Mouse (Mus musculus): Measurements from ENCODE around the gene Nmi. TPM values are rescaled to one million over a fixed set of nuclear protein-coding genes. Genes with fewer than 3 reads are reported as not detected.
A peak's percentile ranks its signal among the peaks of the same experiment; 100 is the strongest.

Nmi gene
- polyA plus RNA-seq, 1 experiment = 14.3 TPM

DNA sequence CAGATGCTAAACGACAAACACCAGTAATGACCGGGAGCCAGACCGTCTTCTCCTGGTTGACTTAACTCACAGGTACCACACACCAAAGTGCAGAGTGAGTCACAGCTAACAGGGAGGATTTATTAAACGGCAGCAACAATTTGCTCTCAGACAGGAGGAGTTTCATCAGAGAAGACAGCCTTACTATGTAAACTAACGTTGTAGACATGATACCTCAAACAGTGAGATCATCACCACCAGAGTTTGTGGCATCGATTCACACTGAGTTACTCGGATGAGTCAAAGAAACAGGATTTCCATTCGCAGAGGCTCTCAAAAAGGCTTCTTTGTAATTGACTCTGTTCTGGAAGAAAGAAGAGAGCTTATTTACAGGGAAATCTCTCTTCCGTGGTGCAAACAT lies 12.9 kb upstream of the Nmi start:
- TF ChIP-seq CTCF (IDR thresholded peaks at IDR 0.05; ENCODE audit: borderline replicate concordance, insufficient read depth, low read length) = no peak
- TF ChIP-seq POLR2A (IDR thresholded peaks at IDR 0.05; ENCODE audit: low read depth, low read length) = no peak

DNA sequence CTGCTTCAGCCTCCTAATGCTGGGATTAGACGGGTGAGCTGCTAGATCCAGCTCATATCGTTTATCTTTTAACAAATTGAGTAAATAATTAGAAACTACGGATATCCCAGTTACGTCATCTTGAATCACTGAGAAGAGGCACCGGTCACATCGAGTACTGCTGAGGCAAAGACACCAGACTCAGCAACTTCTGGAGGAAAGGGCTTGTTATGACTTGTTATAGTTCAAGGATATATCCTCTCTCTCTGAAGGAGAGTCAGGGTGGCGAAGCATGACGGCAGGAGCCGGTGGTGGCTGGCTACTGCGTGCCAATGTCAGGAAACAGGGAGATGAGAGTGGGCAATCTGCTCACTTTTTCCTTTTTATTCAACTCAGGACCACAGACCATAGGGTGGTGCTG lies 11.9 kb upstream of the Nmi start:
- TF ChIP-seq POLR2A (IDR thresholded peaks at IDR 0.05; ENCODE audit: low read depth, low read length) (no peak), CTCF (IDR thresholded peaks at IDR 0.05; ENCODE audit: borderline replicate concordance, insufficient read depth, low read length) (no peak)
- peaks cover 14% of the 10 kb centered on the region for H3K4me1 ChIP-seq (ENCODE audit: control insufficient read depth, insufficient read depth, low read length)
- H3K27ac ChIP-seq (ENCODE audit: insufficient read depth, low read length) = no peak overlapping the region
- H3K4me3 ChIP-seq (ENCODE audit: insufficient read depth, low read length) = no peak overlapping the region

More for the DNA sequence above, 12.9 kb upstream of the Nmi start:
- Histone ChIP-seq H3K4me1 (ENCODE audit: control insufficient read depth, insufficient read depth, low read length) (peaks cover 14% of the 10 kb centered on the region), H3K27ac (ENCODE audit: insufficient read depth, low read length) (peak overlapping the region; percentile 25; the same call in 1 of the 2 replicates), H3K4me3 (ENCODE audit: insufficient read depth, low read length) (no peak overlapping the region)

DNA sequence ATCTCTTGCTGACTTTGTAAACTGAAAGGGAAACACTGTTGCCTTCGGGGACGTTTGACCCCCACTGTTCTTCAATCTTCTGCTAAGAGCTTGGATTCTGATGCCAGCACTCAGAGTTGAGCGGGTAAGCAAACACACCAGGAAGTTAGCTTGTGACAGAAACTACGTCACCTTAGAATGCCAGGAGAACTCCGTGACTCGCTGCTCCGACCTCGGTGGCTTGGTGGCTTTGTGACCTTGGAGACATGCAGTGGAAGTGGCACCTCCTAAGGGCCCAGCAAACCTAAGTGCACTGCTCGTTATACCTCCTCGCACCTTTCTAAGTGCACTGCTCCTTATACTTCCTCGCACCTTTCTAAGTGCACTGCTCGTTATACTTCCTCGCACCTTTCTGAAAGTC lies 9.0 kb upstream of the Nmi start:
- TF ChIP-seq POLR2A (IDR thresholded peaks at IDR 0.05; ENCODE audit: low read depth, low read length) (no peak), CTCF (IDR thresholded peaks at IDR 0.05; ENCODE audit: borderline replicate concordance, insufficient read depth, low read length) (no peak)
- no peak overlapping the region for H3K4me3 ChIP-seq (ENCODE audit: insufficient read depth, low read length)
- H3K27ac ChIP-seq (ENCODE audit: insufficient read depth, low read length) = no peak overlapping the region
- H3K4me1 ChIP-seq (ENCODE audit: control insufficient read depth, insufficient read depth, low read length) = peaks cover 14% of the 10 kb centered on the region

DNA sequence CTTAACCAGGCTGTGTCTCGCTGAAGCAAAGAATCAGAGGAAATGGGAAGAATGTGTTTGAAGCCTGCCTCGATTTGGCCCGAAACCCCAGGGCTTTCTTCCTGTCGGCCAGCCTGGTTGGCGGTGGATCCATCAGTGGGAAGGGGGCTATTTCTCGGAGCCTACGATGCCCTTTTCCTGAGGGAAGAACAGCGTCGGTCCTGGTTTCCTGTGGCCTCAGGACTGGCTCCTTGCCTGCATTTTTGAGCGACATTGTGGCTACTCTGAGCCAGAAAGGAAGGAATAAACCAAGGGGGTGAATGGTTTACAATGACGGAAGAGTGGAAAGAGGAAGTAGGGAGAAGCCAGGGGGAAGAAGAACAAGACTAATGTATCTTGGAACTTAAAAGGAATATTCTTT lies 8.3 kb upstream of the Nmi start:
- TF ChIP-seq CTCF (IDR thresholded peaks at IDR 0.05; ENCODE audit: borderline replicate concordance, insufficient read depth, low read length) = no peak
- H3K4me1 ChIP-seq (ENCODE audit: control insufficient read depth, insufficient read depth, low read length) = peaks cover 9% of the 10 kb centered on the region; the same call in 1 of the 2 replicates
- H3K27ac ChIP-seq (ENCODE audit: insufficient read depth, low read length) = peak overlapping the region; percentile 55; the same call in 1 of the 2 replicates
- no peak overlapping the region for H3K4me3 ChIP-seq (ENCODE audit: insufficient read depth, low read length)

DNA sequence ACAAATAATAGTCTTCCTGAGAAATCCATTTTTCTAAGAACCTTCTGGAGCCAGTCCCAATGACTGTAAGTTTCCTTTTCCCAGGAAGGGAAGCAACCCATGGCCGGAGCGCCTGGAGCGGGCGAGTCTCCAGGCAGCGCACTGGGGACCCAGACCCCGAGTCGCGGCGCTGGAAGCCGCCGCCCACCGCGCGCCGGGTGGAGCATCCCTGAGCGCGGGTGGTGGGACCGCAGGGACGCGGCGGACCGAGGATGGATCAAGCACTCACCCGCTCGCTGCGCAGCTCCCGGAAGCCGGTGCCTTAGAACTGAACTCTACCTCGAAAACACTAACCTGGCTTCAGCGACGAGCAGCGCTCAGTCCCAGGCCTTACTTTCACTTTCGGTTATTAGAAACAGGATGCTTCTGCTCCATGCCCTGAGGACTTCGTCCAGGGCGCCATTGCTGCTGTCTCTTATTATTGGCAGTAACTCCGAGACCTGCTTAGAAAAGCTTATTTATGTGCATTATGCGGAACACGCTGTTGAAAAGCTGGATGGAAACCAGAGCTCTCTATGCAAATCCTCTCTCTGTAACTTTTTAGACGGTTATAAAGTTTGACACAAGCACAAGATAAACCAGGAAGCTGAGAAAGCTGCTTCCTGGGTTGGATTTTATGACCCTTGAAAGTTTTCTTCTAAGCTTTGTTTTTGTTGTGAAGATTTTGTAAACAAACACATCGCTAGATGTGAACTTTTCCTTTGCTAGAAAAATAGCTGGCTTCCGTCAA lies 469 bp downstream of the Nmi start:
- H3K4me3 ChIP-seq (ENCODE audit: insufficient read depth, low read length) = peak overlapping the region; percentile 62
- peak overlapping the region; percentile 55 for H3K27ac ChIP-seq (ENCODE audit: insufficient read depth, low read length)

DNA sequence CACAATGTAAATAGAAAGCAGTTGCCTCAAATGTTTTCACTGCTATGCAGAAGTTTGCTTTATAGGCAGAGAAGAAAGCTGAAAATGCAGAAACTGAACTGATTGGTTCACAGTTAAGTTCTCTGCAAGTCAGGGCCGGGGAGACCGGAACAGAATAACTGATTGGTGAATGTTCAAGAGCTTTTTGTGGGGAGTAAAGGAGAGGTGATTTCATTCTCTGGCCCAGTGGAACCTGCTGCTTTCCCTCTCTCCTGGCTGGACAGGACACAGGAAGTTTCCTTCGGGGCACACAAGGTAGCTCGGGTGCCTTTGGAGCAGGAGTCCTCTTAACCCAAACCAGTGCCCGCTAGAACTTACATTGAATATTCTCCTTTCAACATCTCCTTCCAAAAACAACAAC lies 1.2 kb downstream of the Nmi start:
- TF ChIP-seq POLR2A (IDR thresholded peaks at IDR 0.05; ENCODE audit: low read depth, low read length) = peak; percentile 36; the same call in 1 of the 2 replicates
- TF ChIP-seq CTCF (IDR thresholded peaks at IDR 0.05; ENCODE audit: borderline replicate concordance, insufficient read depth, low read length) = no peak
- Histone ChIP-seq H3K4me3 (ENCODE audit: insufficient read depth, low read length) (no peak overlapping the region), H3K4me1 (ENCODE audit: control insufficient read depth, insufficient read depth, low read length) (no peaks in the 10 kb centered on the region; the same call in 1 of the 2 replicates), H3K27ac (ENCODE audit: insufficient read depth, low read length) (0 out of 2 replicates have a peak overlapping the region, but pooled peaks have one; percentile 55)

More for the DNA sequence above, 469 bp downstream of the Nmi start:
- H3K4me1 ChIP-seq (ENCODE audit: control insufficient read depth, insufficient read depth, low read length) = no peaks in the 10 kb centered on the region; the same call in 1 of the 2 replicates
- TF ChIP-seq POLR2A (IDR thresholded peaks at IDR 0.05; ENCODE audit: low read depth, low read length) = peak; percentile 56
- no peak for TF ChIP-seq CTCF (IDR thresholded peaks at IDR 0.05; ENCODE audit: borderline replicate concordance, insufficient read depth, low read length)

DNA sequence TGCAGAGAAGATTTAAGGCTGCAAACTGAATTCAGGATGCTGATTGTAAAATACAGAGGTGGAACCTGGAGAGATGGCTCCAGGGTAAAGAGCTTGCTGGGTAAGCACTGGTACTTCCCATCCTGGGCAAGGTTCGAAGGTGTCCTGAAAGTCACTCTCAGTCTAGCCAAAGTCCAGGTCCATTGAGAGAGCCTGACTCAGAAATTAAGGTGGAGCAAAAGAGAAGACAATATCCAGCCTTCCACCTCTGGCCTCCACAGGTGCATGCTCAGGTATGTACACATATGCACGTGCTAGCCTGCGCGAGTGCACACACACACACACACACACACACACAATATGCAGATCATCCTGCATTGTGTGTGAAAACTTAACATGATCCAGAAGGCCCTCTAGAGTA lies 2.4 kb downstream of the Nmi start:
- no peaks in the 10 kb centered on the region; the same call in 1 of the 2 replicates for H3K4me1 ChIP-seq (ENCODE audit: control insufficient read depth, insufficient read depth, low read length)
- no peak overlapping the region for H3K27ac ChIP-seq (ENCODE audit: insufficient read depth, low read length)
- no peak overlapping the region for H3K4me3 ChIP-seq (ENCODE audit: insufficient read depth, low read length)
- TF ChIP-seq CTCF (IDR thresholded peaks at IDR 0.05; ENCODE audit: borderline replicate concordance, insufficient read depth, low read length) = no peak
- TF ChIP-seq POLR2A (IDR thresholded peaks at IDR 0.05; ENCODE audit: low read depth, low read length) = no peak

DNA sequence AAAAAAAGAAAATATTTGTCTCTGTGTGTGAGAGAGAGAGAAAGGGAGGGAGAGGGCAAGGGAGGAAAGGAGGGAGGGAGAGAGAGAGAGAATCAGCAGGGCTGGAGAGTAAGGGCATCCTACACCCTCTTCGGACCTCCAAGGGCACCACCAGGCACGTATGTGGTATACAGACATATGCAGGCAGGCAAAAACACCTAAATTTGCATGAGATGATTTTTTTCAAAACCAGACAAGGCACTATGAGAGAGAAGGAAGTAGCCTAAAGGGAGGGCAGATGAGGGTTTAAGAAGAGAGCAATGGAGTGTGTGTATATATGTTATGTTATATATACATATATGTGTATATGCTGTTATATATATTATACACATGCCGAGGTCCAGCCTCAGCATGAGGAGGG lies 6.0 kb downstream of the Nmi start:
- Histone ChIP-seq H3K4me1 (ENCODE audit: control insufficient read depth, insufficient read depth, low read length) (no peaks in the 10 kb centered on the region; the same call in 1 of the 2 replicates), H3K4me3 (ENCODE audit: insufficient read depth, low read length) (no peak overlapping the region), H3K27ac (ENCODE audit: insufficient read depth, low read length) (no peak overlapping the region)
- TF ChIP-seq CTCF (IDR thresholded peaks at IDR 0.05; ENCODE audit: borderline replicate concordance, insufficient read depth, low read length) (no peak), POLR2A (IDR thresholded peaks at IDR 0.05; ENCODE audit: low read depth, low read length) (no peak)

DNA sequence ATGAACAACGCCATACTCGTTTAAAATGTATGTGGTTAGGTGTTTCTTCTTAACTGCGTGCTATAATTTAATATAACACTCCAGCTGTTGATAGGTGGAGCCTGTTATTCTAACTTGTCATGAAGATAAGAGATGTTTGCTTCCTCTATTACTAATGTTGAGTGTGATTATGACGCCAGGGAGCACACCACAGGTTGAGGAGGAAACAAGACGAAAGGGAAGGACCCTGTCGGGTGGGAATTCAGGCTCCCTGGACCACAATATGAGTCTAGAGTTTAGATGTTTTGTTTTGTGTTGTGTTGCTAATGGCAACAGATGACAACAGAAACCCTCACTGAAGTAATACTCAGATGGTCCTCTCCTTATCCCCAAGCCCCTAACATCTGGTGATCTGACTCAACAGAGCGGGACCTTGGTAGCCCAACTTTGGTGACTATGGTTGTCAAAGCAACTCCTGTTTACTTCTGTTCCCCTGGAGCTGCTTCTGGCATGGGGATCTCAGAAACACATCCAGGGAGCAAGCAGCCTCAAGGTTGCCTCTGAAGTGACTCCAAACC lies 19.6 kb downstream of the Nmi start:
- no peak overlapping the region for H3K4me3 ChIP-seq (ENCODE audit: insufficient read depth, low read length)
- TF ChIP-seq CTCF (IDR thresholded peaks at IDR 0.05; ENCODE audit: borderline replicate concordance, insufficient read depth, low read length) (no peak), POLR2A (IDR thresholded peaks at IDR 0.05; ENCODE audit: low read depth, low read length) (no peak)
- no peaks in the 10 kb centered on the region for H3K4me1 ChIP-seq (ENCODE audit: control insufficient read depth, insufficient read depth, low read length)
- H3K27ac ChIP-seq (ENCODE audit: insufficient read depth, low read length) = no peak overlapping the region

DNA sequence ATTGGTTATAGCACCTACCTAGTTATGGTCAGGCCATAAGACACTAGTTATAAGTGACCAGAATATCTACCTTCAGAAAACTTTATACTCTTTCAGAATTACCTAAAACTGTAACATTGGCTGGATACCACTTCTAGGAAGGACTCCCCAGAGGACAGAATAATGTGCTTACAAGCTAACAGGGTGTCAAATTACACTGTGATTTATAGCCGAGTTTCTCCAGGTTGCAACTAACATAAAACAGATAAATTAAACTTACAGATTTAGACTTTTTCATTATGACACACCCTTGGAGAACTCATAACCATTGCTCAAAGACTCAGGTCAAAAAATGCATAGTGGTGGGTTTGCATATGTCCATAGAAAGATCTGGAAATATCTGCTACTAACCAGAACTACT lies 22.4 kb downstream of the Nmi start:
- no peak overlapping the region for H3K27ac ChIP-seq (ENCODE audit: insufficient read depth, low read length)
- H3K4me1 ChIP-seq (ENCODE audit: control insufficient read depth, insufficient read depth, low read length) = no peaks in the 10 kb centered on the region
- no peak overlapping the region for H3K4me3 ChIP-seq (ENCODE audit: insufficient read depth, low read length)
- TF ChIP-seq POLR2A (IDR thresholded peaks at IDR 0.05; ENCODE audit: low read depth, low read length) (no peak), CTCF (IDR thresholded peaks at IDR 0.05; ENCODE audit: borderline replicate concordance, insufficient read depth, low read length) (no peak)
